Mouse (Mus musculus) large intestine, adult 2 months (tissue): Measurements from ENCODE around the gene Fut4. TPM values are rescaled to one million over a fixed set of nuclear protein-coding genes. Genes with fewer than 3 reads are reported as not detected.
"Not testable (repeated sequence)": the region's sequence is repeated elsewhere in the genome, so short reads cannot be mapped to it uniquely, and the experiment has no call there.

Experiments used
- DNase-seq: peaks from one replicate; pipeline ENCODE4 v3.0.0-alpha.2; 2012; ENCODE audit warnings: low read depth, low spot score
- WGBS: fragments of 180-500 bp; shearing (Covaris S2); methylation state at CpG from one replicate; pipeline ENCODE4 v1.1.7; 2018; 5-methylcytosine and 5-hydroxymethylcytosine counted together
- polyA plus RNA-seq: library from polyadenylated mRNA; depleted of rRNA; stranded (reverse); fragments of >200 nt; gene quantifications from 2 replicates; pipeline ENCODE4 v1.2.3, GENCODE M21; 2012; rRNA removed

Gene Fut4
- polyA plus RNA-seq, 1 experiment: 9.5 TPM

DNA sequence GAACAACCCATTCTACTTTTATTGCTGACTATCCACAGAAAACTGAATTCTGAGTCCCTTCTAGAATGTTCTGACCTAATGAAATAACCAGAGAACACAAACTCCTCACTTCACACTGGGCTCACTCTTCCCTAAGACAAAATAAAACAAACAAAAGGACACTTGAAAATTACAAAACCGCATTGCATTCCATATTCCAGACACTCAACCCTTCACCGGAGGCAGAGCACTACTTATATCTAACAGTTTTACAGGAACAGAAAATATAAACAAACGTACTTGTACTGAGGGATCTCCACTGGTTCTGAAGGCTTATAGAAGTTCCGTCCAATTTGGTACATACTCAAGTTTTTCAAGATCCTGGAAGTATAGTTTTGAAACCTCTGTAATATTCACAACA lies 23.8 kb downstream of the Fut4 start:
- no peak for DNase-seq
- WGBS: 74% methylated on average over 4 of the region's 4 CpGs

- WGBS: 35% methylated on average over 4 of the region's 4 CpGs
- DNase-seq: no peak
These were observed 25.6 kb downstream of the Fut4 start for GRCm38 (mm10) chr9:14726629-14727028.

- no peak for DNase-seq
- 84% methylated on average over 6 of the region's 6 CpGs for WGBS
These were observed 26.2 kb downstream of the Fut4 start for GRCm38 (mm10) chr9:14726005-14726404.

- DNase-seq: no peak
- WGBS: 57% methylated on average over 5 of the region's 5 CpGs
These were observed 27.3 kb downstream of the Fut4 start for GRCm38 (mm10) chr9:14724755-14725420.

GRCm38 (mm10) chr9:14721610-14722009 lies 30.6 kb downstream of the Fut4 start:
- DNase-seq: no peak
- 84% methylated on average over 5 of the region's 5 CpGs for WGBS

- DNase-seq: no peak
- 30% methylated on average over 2 of the region's 2 CpGs for WGBS
These were observed 31.8 kb downstream of the Fut4 start for GRCm38 (mm10) chr9:14720384-14720783.

DNA sequence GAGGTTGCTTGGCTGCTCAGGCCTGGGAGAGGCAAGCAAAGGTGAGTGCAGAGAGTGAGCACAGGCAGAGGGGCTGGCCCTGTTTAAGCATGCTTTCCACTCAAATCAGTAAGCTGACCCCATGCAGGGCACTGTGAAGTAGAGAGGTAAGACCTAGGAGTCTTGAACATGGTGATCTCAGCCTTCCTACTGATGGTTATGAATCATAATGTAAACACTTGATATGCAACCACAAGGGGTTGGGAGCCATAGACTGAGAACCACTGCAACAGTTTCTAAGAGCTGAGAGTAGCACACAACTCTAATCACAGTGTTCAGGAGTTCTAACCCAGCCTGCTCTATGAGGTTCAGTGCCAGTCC lies 33.9 kb downstream of the Fut4 start:
- DNase-seq: no peak

GRCm38 (mm10) chr9:14717689-14718331 lies 34.4 kb downstream of the Fut4 start:
- WGBS: 40% methylated on average over 14 of the region's 14 CpGs
- no peak for DNase-seq

DNA sequence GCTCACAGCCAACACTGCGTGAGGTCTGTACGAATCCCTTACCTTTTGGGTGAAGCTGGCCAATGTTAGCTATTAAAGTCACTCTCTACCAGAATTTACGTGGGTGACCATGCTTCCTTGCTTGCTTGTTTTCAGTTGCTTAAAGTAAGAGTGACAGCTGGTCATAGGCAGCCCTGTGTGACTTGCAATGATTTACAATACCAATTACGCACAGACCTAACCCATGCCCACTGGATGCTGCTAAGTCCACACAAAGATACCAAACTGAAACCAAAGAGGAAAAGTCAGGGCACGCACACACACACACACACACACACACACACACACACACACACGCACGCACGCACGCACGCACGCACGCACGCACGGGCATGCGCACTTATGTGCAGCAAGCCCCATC lies 36.9 kb downstream of the Fut4 start:
- whole genome bisulfite sequencing: 67% methylated on average over 15 of the region's 15 CpGs
- DNase-seq: no peak

DNA sequence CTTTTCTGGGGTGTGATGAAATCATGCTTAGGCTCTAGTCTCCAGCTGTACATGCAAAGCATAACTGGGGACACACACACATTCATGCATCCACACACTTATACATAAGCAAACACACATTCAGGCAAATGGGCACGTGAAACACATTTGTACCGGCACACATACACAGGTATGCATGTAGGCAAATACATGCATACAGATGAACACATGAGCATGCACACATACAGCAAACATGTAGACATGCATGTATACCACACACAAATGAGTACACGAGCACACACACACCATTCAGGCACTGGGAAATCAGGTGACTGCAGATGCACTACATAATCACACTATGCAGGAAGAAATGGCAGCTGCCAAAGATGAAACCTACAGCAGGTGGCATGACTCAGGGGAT lies 41.3 kb downstream of the Fut4 start:
- no peak for DNase-seq
- WGBS: 85% methylated on average over 3 of the region's 3 CpGs

DNA sequence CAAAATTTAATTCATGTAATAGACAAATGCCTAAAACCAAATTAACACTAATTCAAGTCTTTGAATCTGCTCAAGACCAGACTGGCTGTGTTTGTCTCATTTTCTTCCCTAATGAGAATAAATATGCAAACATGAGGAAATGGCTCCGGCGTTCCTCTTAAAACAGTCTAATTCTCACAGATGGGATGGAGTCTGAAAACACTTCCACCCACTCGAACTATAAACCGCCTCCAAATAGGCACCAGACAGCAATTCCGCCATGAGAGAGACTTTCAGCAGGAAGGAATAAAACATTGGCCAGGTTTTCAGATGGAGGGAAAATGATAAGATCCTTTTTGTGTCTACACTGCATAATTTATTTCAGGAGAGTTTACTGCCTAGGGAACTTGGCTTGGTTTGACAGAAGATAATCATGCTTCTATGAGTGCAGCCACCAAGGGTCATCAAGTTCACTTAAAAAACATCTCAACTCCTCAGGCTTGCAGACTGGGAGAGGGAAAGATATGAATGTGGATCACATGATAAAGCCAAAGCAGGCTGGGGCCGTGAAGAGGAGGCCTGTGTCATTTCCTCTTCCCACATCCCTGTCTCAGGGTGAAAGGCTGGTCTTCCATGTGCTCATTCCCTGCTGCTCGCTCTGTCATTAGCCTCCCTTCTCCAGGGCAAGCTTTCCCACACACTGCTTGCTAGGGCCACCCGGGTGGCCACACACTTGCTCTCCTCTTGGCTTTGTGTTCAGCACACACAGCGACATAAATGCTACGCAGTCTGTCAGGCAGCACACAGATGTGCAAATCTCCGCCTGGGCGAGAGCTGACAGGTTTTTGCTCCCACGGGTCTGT lies 46.7 kb downstream of the Fut4 start:
- DNase-seq: no peak

GRCm38 (mm10) chr9:14700795-14701194 lies 51.4 kb downstream of the Fut4 start:
- DNase-seq: not testable (repeated sequence)
- 97% methylated on average over 1 of the region's 1 CpGs for WGBS

More for the DNA sequence above, 46.7 kb downstream of the Fut4 start:
- 68% methylated on average over 13 of the region's 13 CpGs for WGBS

- no peak for DNase-seq
- WGBS: 44% methylated on average over 7 of the region's 7 CpGs
These were observed 52.9 kb downstream of the Fut4 start for GRCm38 (mm10) chr9:14699288-14699640.

GRCm38 (mm10) chr9:14698582-14699287 lies 53.5 kb downstream of the Fut4 start:
- DNase-seq: peak; percentile 70
- 58% methylated on average over 12 of the region's 12 CpGs for WGBS

Other genes with a start within 250 kb of the Fut4 start
- gene Amotl1, start 107.3 kb downstream of the Fut4 start, polyA plus RNA-seq: 4.9 and 5.9 TPM in 2 replicates
- gene Piwil4, start 11.7 kb downstream of the Fut4 start, polyA plus RNA-seq: 1.4 and 2.0 TPM in 2 replicates
- gene 1700012B09Rik, start 18.6 kb upstream of the Fut4 start, polyA plus RNA-seq: not detected in 2 replicates
- gene Mre11a, start 32.3 kb upstream of the Fut4 start, polyA plus RNA-seq: 3.1 and 3.4 TPM in 2 replicates
- 5.2 and 9.5 TPM in 2 replicates for gene Ankrd49, start 32.5 kb upstream of the Fut4 start, polyA plus RNA-seq
- gene Gpr83, start 107.8 kb upstream of the Fut4 start, polyA plus RNA-seq: 0.16 and 0.32 TPM in 2 replicates
- 4.8 and 7.4 TPM in 2 replicates for gene Izumo1r, start 151.6 kb upstream of the Fut4 start, polyA plus RNA-seq